Mouse (Mus musculus): ENCODE results near the gene Ube2i. TPM values are rescaled to one million over a fixed set of nuclear protein-coding genes. Genes with fewer than 3 reads are reported as not detected.

Gene Ube2i
- polyA plus RNA-seq, 1 experiment from 2014 or later: 442 TPM

- no peak overlapping the region for H3K4me2 ChIP-seq
- H3K9ac ChIP-seq: no peak overlapping the region
- ATAC-seq: no peak
- peaks cover 31% of the 10 kb centered on the region for H3K4me1 ChIP-seq
- H3K27ac ChIP-seq: no peak overlapping the region
- H3K27me3 ChIP-seq (replicated peaks): peaks cover 7% of the 10 kb centered on the region
- H3K9me3 ChIP-seq (replicated peaks): no peaks in the 10 kb centered on the region
- H3K4me3 ChIP-seq: no peak overlapping the region
- peaks cover 13% of the 10 kb centered on the region for H3K36me3 ChIP-seq
- WGBS (ENCODE audit: insufficient replicate concordance): 86% methylated on average over 3 of the region's 3 CpGs
Observed at GRCm38 (mm10) chr17:25275833-25276232, 1.4 kb upstream of the Ube2i start.

GRCm38 (mm10) chr17:25273706-25274501 is 518 bp downstream of the Ube2i start:
- Histone ChIP-seq H3K4me2 (peak overlapping the region; percentile 92), H3K27ac (peak overlapping the region; percentile 94), H3K4me3 (peak overlapping the region; percentile 98), H3K4me1 (peaks cover 45% of the 10 kb centered on the region), H3K27me3 (replicated peaks) (peaks cover 7% of the 10 kb centered on the region), H3K9me3 (replicated peaks) (no peaks in the 10 kb centered on the region), H3K36me3 (peaks cover 32% of the 10 kb centered on the region), H3K9ac (peak overlapping the region; percentile 98)
- WGBS (ENCODE audit: insufficient replicate concordance): under 1% methylated on average over 43 of the region's 45 CpGs
- ATAC-seq: peak; percentile 79

DNA sequence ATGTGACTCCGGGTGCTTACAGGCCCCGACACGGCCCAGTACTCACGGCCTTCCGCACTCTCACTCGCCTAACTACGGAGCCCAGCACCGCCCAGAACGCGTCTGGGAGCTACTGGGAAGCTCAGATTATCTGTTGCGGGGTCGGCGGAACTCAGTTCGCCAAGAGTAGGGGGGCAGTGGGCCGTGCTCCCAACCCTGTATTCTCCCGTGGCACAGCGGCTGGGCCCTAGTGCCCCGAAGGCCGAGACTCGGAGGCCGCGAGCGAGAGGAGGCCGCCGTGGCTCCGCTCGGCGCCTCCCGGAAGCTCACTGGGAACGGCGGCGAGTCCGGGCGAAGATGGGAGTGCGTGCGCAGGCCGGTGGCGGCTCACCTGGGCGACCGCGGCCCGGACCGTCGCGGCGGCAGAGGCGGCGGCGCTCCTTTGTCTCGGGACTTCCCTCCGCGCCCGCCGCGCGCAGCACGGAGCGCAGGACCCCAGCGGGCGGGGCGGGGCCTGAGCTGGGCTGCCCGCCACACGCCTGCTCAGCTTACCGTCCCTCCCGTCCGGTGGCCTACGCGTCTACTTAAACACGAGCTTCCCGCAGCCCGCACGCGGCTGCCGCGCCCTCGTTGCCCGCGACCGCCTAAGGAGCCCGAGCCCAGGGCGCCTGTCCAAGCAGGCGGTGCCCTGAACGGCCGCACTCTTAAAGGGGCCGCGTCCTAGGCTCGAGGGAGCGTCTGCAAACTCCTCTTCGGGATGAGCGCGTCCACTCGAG is 1.3 kb downstream of the Ube2i start:
- Histone ChIP-seq H3K4me3 (peak overlapping the region; percentile 98), H3K36me3 (peaks cover 40% of the 10 kb centered on the region), H3K27ac (peak overlapping the region; percentile 94), H3K4me1 (peaks cover 45% of the 10 kb centered on the region), H3K9me3 (replicated peaks) (no peaks in the 10 kb centered on the region), H3K9ac (peak overlapping the region; percentile 98), H3K27me3 (replicated peaks) (peaks cover 7% of the 10 kb centered on the region), H3K4me2 (peak overlapping the region; percentile 92)
- ATAC-seq: peak; percentile 86
- under 1% methylated on average over 92 of the region's 92 CpGs for WGBS (ENCODE audit: insufficient replicate concordance)

DNA sequence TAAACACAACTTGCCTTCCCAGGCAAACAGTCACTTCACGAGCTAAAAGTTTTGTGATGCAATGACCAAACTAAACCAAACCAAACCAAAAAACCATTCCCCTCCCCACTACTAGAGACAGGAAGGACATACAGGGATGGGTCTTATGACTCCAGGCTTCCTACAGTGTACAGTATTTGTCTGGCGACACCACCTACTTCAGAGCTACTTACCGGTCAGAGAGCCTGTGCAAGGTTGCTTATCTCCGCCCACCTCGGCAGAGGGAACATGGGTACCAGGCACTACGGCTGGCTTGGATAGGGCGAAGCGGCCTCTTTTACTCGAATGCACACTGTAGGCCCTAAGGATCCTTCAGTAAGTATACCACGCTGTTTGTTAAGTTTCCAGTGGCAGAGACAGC is 2.1 kb downstream of the Ube2i start:
- Histone ChIP-seq H3K4me2 (peak overlapping the region; percentile 92), H3K36me3 (peaks cover 48% of the 10 kb centered on the region), H3K4me3 (peak overlapping the region; percentile 98), H3K27ac (peak overlapping the region; percentile 94), H3K9me3 (replicated peaks) (no peaks in the 10 kb centered on the region), H3K4me1 (peaks cover 45% of the 10 kb centered on the region), H3K27me3 (replicated peaks) (no peaks in the 10 kb centered on the region), H3K9ac (peak overlapping the region; percentile 98)
- peak; percentile 57 for ATAC-seq
- WGBS (ENCODE audit: insufficient replicate concordance): under 1% methylated on average over 10 of the region's 10 CpGs

DNA sequence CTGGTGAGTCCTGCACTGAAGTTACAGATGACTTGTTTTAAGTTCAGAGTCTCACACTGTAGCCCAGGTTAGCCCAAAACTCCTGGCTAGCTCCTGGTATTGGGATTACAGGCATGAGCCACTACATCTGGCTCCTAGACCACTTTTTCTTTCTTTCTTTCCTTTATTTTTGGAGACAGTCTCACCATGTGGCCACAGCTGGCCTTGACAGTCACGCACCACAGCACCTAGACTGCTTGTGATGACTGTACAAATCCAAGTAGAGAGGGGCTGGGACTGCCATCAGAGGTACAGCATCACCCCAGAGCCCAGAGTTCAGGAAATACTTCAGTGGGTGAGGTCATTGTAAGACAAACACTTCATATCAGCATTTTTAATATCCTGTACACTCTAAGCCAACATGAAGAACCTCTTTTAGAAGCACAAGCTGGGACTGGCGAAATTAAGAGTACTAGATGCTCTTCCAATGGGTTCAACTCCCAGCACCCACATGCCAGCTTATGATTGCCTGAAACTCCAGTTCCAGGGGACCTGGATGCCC is 3.6 kb downstream of the Ube2i start:
- peak overlapping the region; percentile 98 for H3K4me3 ChIP-seq

GRCm38 (mm10) chr17:25264453-25264852 is 10.0 kb downstream of the Ube2i start:
- no peak for ATAC-seq
- no peak overlapping the region for H3K4me2 ChIP-seq
- H3K4me1 ChIP-seq: peaks cover under 1% of the 10 kb centered on the region; the same call in 1 of the 2 replicates
- H3K27me3 ChIP-seq (replicated peaks): no peaks in the 10 kb centered on the region
- no peak overlapping the region for H3K9ac ChIP-seq
- H3K9me3 ChIP-seq (replicated peaks): no peaks in the 10 kb centered on the region
- no peak overlapping the region for H3K4me3 ChIP-seq
- 82% methylated on average over 3 of the region's 3 CpGs for WGBS (ENCODE audit: insufficient replicate concordance)
- H3K36me3 ChIP-seq: peaks cover 84% of the 10 kb centered on the region
- no peak overlapping the region for H3K27ac ChIP-seq

More for the DNA sequence above, 3.6 kb downstream of the Ube2i start:
- Histone ChIP-seq H3K9me3 (replicated peaks) (no peaks in the 10 kb centered on the region), H3K9ac (peak overlapping the region; percentile 98), H3K4me1 (peaks cover 45% of the 10 kb centered on the region), H3K27me3 (replicated peaks) (no peaks in the 10 kb centered on the region), H3K36me3 (peaks cover 62% of the 10 kb centered on the region), H3K4me2 (peak overlapping the region; percentile 92), H3K27ac (peak overlapping the region; percentile 18; the same call in 1 of the 2 replicates)
- WGBS (ENCODE audit: insufficient replicate concordance): 82% methylated on average over 2 of the region's 2 CpGs
- no peak for ATAC-seq

- peaks cover 54% of the 10 kb centered on the region for H3K27me3 ChIP-seq (replicated peaks)
- no peak overlapping the region; the same call in 1 of the 2 replicates for H3K27ac ChIP-seq
- 46% methylated on average over 6 of the region's 6 CpGs for WGBS (ENCODE audit: insufficient replicate concordance)
- H3K4me3 ChIP-seq: no peak overlapping the region
- no peak overlapping the region for H3K9ac ChIP-seq
- H3K4me1 ChIP-seq: peaks cover 12% of the 10 kb centered on the region
- peaks cover 27% of the 10 kb centered on the region for H3K36me3 ChIP-seq
- ATAC-seq: no peak
- no peak overlapping the region for H3K4me2 ChIP-seq
- no peaks in the 10 kb centered on the region for H3K9me3 ChIP-seq (replicated peaks)
Observed at GRCm38 (mm10) chr17:25257804-25258261, 16.6 kb downstream of the Ube2i start.

- Histone ChIP-seq H3K27ac (no peak within 1 kb of the TSS), H3K4me3 (peak within 1 kb of the TSS; percentile 42), H3K9ac (peak within 1 kb of the TSS; percentile 28), H3K36me3 (peaks cover 20% of the 10 kb centered on the region), H3K4me1 (peaks cover 12% of the 10 kb centered on the region), H3K27me3 (replicated peaks) (peaks cover 69% of the 10 kb centered on the region), H3K4me2 (peak within 1 kb of the TSS; percentile 65), H3K9me3 (replicated peaks) (no peaks in the 10 kb centered on the region)
- ATAC-seq: peak; percentile 28; the same call in 1 of the 2 replicates
- WGBS (ENCODE audit: insufficient replicate concordance): 4% methylated on average over 34 of the region's 35 CpGs
Observed at GRCm38 (mm10) chr17:25256140-25256754, 18.2 kb downstream of the Ube2i start, which contains the start of gene Baiap3. Gene Baiap3 (minus strand): TSS chr17:25256364.

DNA sequence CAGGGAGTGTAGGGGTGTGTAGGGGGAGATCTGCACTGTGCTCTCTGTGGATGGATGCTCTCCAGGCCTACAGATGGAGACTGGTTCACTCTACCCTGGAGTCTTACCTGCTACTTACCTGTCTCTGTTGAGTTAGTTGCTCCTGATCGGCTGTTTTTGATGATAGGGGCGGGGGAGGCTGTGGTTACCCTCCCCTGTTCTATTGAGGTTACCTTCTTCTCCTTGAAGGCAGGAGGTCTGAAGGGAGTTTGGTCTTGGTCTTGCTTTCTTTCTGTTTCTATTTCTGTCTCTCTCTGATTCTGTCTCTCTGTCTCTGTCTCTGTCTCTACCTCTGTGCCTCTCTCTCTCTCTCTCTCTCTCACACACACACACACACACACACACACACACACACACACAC is 19.3 kb downstream of the Ube2i start:
- peaks cover 80% of the 10 kb centered on the region for H3K27me3 ChIP-seq (replicated peaks)
- no peak for ATAC-seq
- H3K4me1 ChIP-seq: peaks cover 12% of the 10 kb centered on the region
- no peak overlapping the region for H3K27ac ChIP-seq
- WGBS (ENCODE audit: insufficient replicate concordance): 44% methylated on average over 2 of the region's 2 CpGs
- H3K4me2 ChIP-seq: peak overlapping the region; percentile 65
- H3K9me3 ChIP-seq (replicated peaks): no peaks in the 10 kb centered on the region
- no peak overlapping the region for H3K9ac ChIP-seq
- peaks cover 16% of the 10 kb centered on the region for H3K36me3 ChIP-seq
- H3K4me3 ChIP-seq: peak overlapping the region; percentile 42; the same call in 1 of the 2 replicates

GRCm38 (mm10) chr17:25253760-25254159 is 20.7 kb downstream of the Ube2i start:
- 49% methylated on average over 10 of the region's 10 CpGs for WGBS (ENCODE audit: insufficient replicate concordance)
- H3K4me3 ChIP-seq: no peak overlapping the region
- H3K27ac ChIP-seq: no peak overlapping the region
- ATAC-seq: no peak
- no peak overlapping the region for H3K9ac ChIP-seq
- no peaks in the 10 kb centered on the region for H3K9me3 ChIP-seq (replicated peaks)
- peaks cover 2% of the 10 kb centered on the region for H3K36me3 ChIP-seq
- H3K27me3 ChIP-seq (replicated peaks): peaks cover 87% of the 10 kb centered on the region
- H3K4me2 ChIP-seq: no peak overlapping the region
- H3K4me1 ChIP-seq: peaks cover 12% of the 10 kb centered on the region

GRCm38 (mm10) chr17:25252643-25253042 is 21.8 kb downstream of the Ube2i start:
- Histone ChIP-seq H3K27ac (no peak overlapping the region), H3K27me3 (replicated peaks) (peaks cover 92% of the 10 kb centered on the region), H3K36me3 (no peaks in the 10 kb centered on the region), H3K4me1 (peaks cover 12% of the 10 kb centered on the region), H3K9ac (no peak overlapping the region), H3K4me2 (no peak overlapping the region), H3K9me3 (replicated peaks) (no peaks in the 10 kb centered on the region), H3K4me3 (no peak overlapping the region)
- ATAC-seq: no peak
- 45% methylated on average over 3 of the region's 3 CpGs for WGBS (ENCODE audit: insufficient replicate concordance)
